Mouse (Mus musculus): ENCODE results near the gene Rad9a. TPM values are rescaled to one million over a fixed set of nuclear protein-coding genes. Genes with fewer than 3 reads are reported as not detected.

The Rad9a gene
- polyA plus RNA-seq, 1 experiment from 2014 or later = 33.2 TPM

DNA sequence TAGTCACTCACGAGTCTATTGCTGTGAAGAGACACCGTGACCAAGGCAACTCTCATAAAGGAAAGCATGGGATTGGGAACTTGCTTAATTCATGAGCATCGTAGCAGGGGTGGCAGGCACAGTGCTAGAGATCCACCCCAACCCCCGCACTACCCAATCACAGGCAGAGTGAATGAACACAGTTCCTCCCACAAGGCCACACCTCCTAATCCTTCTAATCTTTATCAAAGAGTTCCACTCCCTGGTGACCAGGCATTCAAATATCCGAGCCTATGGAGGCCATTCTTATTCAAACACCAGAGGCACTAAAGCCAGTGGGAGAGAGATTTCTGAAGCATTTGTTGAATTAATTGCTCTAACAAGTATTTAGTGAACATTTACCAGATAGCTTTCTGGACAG lies 55.5 kb downstream of the Rad9a start:
- no peak overlapping the region for H3K9ac ChIP-seq (ENCODE audit: low read length)
- 91% methylated on average over 5 of the region's 5 CpGs for WGBS

More for the DNA sequence above, 55.5 kb downstream of the Rad9a start:
- Histone ChIP-seq H3K4me3 (ENCODE audit: low read depth, low read length) (no peak overlapping the region), H3K9me3 (ENCODE audit: control insufficient read depth, low read length) (no peaks in the 10 kb centered on the region), H3K27ac (ENCODE audit: low read depth) (no peak overlapping the region), H3K27me3 (replicated peaks; ENCODE audit: control insufficient read depth, insufficient read depth, low read length) (no peaks in the 10 kb centered on the region), H3K4me2 (ENCODE audit: low read length) (no peak overlapping the region), H3K4me1 (replicated peaks; ENCODE audit: control insufficient read depth, insufficient read depth, low read length) (peaks cover 17% of the 10 kb centered on the region), H3K36me3 (ENCODE audit: control insufficient read depth, insufficient read depth, low read length) (peaks cover 6% of the 10 kb centered on the region)
- ATAC-seq (replicated peaks; ENCODE audit: low FRiP score, low TSS enrichment, low read depth) = no peak
- no peak for DNase-seq (ENCODE audit: low spot score)

Small RNA genes within 50 kb of the gene (microRNA-seq; reads per million reads assigned to microRNA genes)
- not detected for gene Gm26115

Other genes starting within 250 kb of the Rad9a start
- not detected in 2 replicates for gene Aldh3b3, start 243.0 kb downstream of the Rad9a start, polyA plus RNA-seq (2014; fragmentation: Nextera tagmentation; extraction: Ambion mirVana)
- gene Aldh3b2, start 229.3 kb downstream of the Rad9a start, polyA plus RNA-seq (2014; fragmentation: Nextera tagmentation; extraction: Ambion mirVana) = 0.99 and 1.0 TPM in 2 replicates
- 13.0 and 13.5 TPM in 2 replicates for gene Acy3, start 215.1 kb downstream of the Rad9a start, polyA plus RNA-seq (2014; fragmentation: Nextera tagmentation; extraction: Ambion mirVana)
- gene Tbx10, start 208.9 kb downstream of the Rad9a start, polyA plus RNA-seq (2014; fragmentation: Nextera tagmentation; extraction: Ambion mirVana) = 0.13 and 0.16 TPM in 2 replicates
- gene Nudt8, start 201.1 kb downstream of the Rad9a start, polyA plus RNA-seq (2014; fragmentation: Nextera tagmentation; extraction: Ambion mirVana) = 42.1 and 42.7 TPM in 2 replicates
- 2.4 and 2.9 TPM in 2 replicates for gene Gm49405, start 201.0 kb downstream of the Rad9a start, polyA plus RNA-seq (2014; fragmentation: Nextera tagmentation; extraction: Ambion mirVana)
- gene Doc2g, start 198.3 kb downstream of the Rad9a start, polyA plus RNA-seq (2014; fragmentation: Nextera tagmentation; extraction: Ambion mirVana) = 3.6 and 3.9 TPM in 2 replicates
- 247 and 248 TPM in 2 replicates for gene Ndufv1, start 188.9 kb downstream of the Rad9a start, polyA plus RNA-seq (2014; fragmentation: Nextera tagmentation; extraction: Ambion mirVana)
- gene Gstp1, start 163.7 kb downstream of the Rad9a start, polyA plus RNA-seq (2014; fragmentation: Nextera tagmentation; extraction: Ambion mirVana) = 746 and 810 TPM in 2 replicates
- 7.8 and 8.8 TPM in 2 replicates for gene Gstp2, start 155.6 kb downstream of the Rad9a start, polyA plus RNA-seq (2014; fragmentation: Nextera tagmentation; extraction: Ambion mirVana)
- 1.0 and 1.3 TPM in 2 replicates for gene Gstp3, start 142.1 kb downstream of the Rad9a start, polyA plus RNA-seq (2014; fragmentation: Nextera tagmentation; extraction: Ambion mirVana)
- gene Cabp2, start 120.1 kb downstream of the Rad9a start, polyA plus RNA-seq (2014; fragmentation: Nextera tagmentation; extraction: Ambion mirVana) = 0.57 TPM in 1 of 2 replicates, not detected in the other
- 87.4 and 103 TPM in 2 replicates for gene Cdk2ap2, start 104.5 kb downstream of the Rad9a start, polyA plus RNA-seq (2014; fragmentation: Nextera tagmentation; extraction: Ambion mirVana)
- gene Pitpnm1, start 101.7 kb downstream of the Rad9a start, polyA plus RNA-seq (2014; fragmentation: Nextera tagmentation; extraction: Ambion mirVana) = 13.3 and 14.3 TPM in 2 replicates
- 89.7 and 96.0 TPM in 2 replicates for gene Aip, start 75.8 kb downstream of the Rad9a start, polyA plus RNA-seq (2014; fragmentation: Nextera tagmentation; extraction: Ambion mirVana)
- gene Gpr152, start 61.9 kb downstream of the Rad9a start, polyA plus RNA-seq (2014; fragmentation: Nextera tagmentation; extraction: Ambion mirVana) = not detected in 2 replicates
- gene Cabp4, start 57.6 kb downstream of the Rad9a start, polyA plus RNA-seq (2014; fragmentation: Nextera tagmentation; extraction: Ambion mirVana) = 0.08 TPM in 1 of 2 replicates, not detected in the other
- 174 and 189 TPM in 2 replicates for gene Coro1b, start 53.0 kb downstream of the Rad9a start, polyA plus RNA-seq (2014; fragmentation: Nextera tagmentation; extraction: Ambion mirVana)
- 3.1 and 3.3 TPM in 2 replicates for gene Ptprcap, start 48.1 kb downstream of the Rad9a start, polyA plus RNA-seq (2014; fragmentation: Nextera tagmentation; extraction: Ambion mirVana)
- 37.4 and 40.6 TPM in 2 replicates for gene Rps6kb2, start 38.3 kb downstream of the Rad9a start, polyA plus RNA-seq (2014; fragmentation: Nextera tagmentation; extraction: Ambion mirVana)
- 2.3 and 3.1 TPM in 2 replicates for gene Carns1, start 26.2 kb downstream of the Rad9a start, polyA plus RNA-seq (2014; fragmentation: Nextera tagmentation; extraction: Ambion mirVana)
- gene Tbc1d10c, start 10.4 kb downstream of the Rad9a start, polyA plus RNA-seq (2014; fragmentation: Nextera tagmentation; extraction: Ambion mirVana) = 3.9 and 4.4 TPM in 2 replicates
- gene Ppp1ca, start 9.6 kb downstream of the Rad9a start, polyA plus RNA-seq (2014; fragmentation: Nextera tagmentation; extraction: Ambion mirVana) = 837 and 863 TPM in 2 replicates
- gene Clcf1, start 12.6 kb upstream of the Rad9a start, polyA plus RNA-seq (2014; fragmentation: Nextera tagmentation; extraction: Ambion mirVana) = 6.9 and 7.5 TPM in 2 replicates
- not detected in 2 replicates for gene AC109138.7, start 12.7 kb upstream of the Rad9a start, polyA plus RNA-seq (2014; fragmentation: Nextera tagmentation; extraction: Ambion mirVana)
- 30.8 and 30.9 TPM in 2 replicates for gene Pold4, start 30.2 kb upstream of the Rad9a start, polyA plus RNA-seq (2014; fragmentation: Nextera tagmentation; extraction: Ambion mirVana)
- 21.7 and 25.4 TPM in 2 replicates for gene Ssh3, start 67.5 kb upstream of the Rad9a start, polyA plus RNA-seq (2014; fragmentation: Nextera tagmentation; extraction: Ambion mirVana)
- gene Ankrd13d, start 81.5 kb upstream of the Rad9a start, polyA plus RNA-seq (2014; fragmentation: Nextera tagmentation; extraction: Ambion mirVana) = 6.4 and 7.8 TPM in 2 replicates
- gene Grk2, start 104.6 kb upstream of the Rad9a start, polyA plus RNA-seq (2014; fragmentation: Nextera tagmentation; extraction: Ambion mirVana) = 19.2 and 21.9 TPM in 2 replicates
- 51.7 and 56.7 TPM in 2 replicates for gene Kdm2a, start 196.6 kb upstream of the Rad9a start, polyA plus RNA-seq (2014; fragmentation: Nextera tagmentation; extraction: Ambion mirVana)
- 22.1 and 30.9 TPM in 2 replicates for gene Rhod, start 237.8 kb upstream of the Rad9a start, polyA plus RNA-seq (2014; fragmentation: Nextera tagmentation; extraction: Ambion mirVana)